ENCODE assay signal across 8 mouse cellular contexts in the genomic region with DNA sequence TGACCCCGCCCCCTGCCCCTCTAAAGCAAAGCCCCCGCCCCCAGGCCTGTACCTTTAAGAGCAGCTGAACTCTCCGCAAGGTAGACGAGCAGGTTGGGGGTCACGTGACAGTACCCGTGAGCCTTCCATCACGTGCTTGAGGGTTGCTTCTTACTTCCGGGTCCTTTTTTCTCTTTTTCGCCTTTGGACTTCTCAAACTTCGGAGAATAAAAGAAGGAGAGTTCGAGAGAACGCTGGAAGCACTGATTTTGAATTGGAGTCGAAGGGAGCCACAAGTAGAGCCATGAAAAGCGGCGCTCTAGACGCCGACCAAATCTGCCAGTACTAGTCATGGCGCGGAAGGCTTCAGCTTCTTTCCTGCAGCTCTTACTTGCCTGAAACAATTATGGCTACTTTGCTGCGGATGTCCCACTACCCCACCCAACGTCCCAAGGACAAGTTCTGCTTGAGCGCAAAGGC. TPM values are rescaled to one million over a fixed set of nuclear protein-coding genes. Genes with fewer than 3 reads are reported as not detected.
DNase-seq lines count a peak whose midpoint lies in the region; ATAC-seq and TF ChIP-seq lines count a peak whose summit lies in the region.

No protein-coding gene starts in this region.

- peak overlapping the region; percentile 54 for H3K9ac ChIP-seq in hindbrain, embryonic 11.5 days (ENCODE audit: low read depth, low read length)
- peak overlapping the region; percentile 68 for H3K9ac ChIP-seq in lung, embryonic 16.5 days (ENCODE audit: low read length)

- WGBS in hindbrain, embryonic 11.5 days = under 1% methylated on average over 22 of the region's 22 CpGs
- under 1% methylated on average over 22 of the region's 22 CpGs for WGBS in lung, embryonic 16.5 days
- under 1% methylated on average over 22 of the region's 22 CpGs for WGBS in thymus, adult 2 months

- peak; percentile 89 for ATAC-seq in hindbrain, embryonic 11.5 days (ENCODE audit: low FRiP score)
- ATAC-seq in lung, embryonic 16.5 days (ENCODE audit: low read depth) = peak; percentile 86

- peak overlapping the region; percentile 30 for H3K27ac ChIP-seq in hindbrain, embryonic 11.5 days (ENCODE audit: low read depth, low read length)
- H3K27ac ChIP-seq in lung, embryonic 16.5 days (ENCODE audit: low read length) = peak overlapping the region; percentile 70
- peak overlapping the region; percentile 79 for H3K27ac ChIP-seq in thymus, adult 2 months (ENCODE audit: control insufficient read depth, insufficient read depth, low read length)

- no peaks in the 10 kb centered on the region for H3K9me3 ChIP-seq in hindbrain, embryonic 11.5 days (ENCODE audit: control insufficient read depth, low read length)
- no peaks in the 10 kb centered on the region for H3K9me3 ChIP-seq in lung, embryonic 16.5 days (ENCODE audit: control insufficient read depth, low read length)

- H3K27me3 ChIP-seq in hindbrain, embryonic 11.5 days (ENCODE audit: control insufficient read depth, insufficient read depth, low read length) = 0 out of 2 replicates have a peak, but pooled peaks cover 4% of the 10 kb centered on the region
- H3K27me3 ChIP-seq in lung, embryonic 16.5 days (ENCODE audit: control insufficient read depth, insufficient read depth, low read depth, low read length) = no peaks in the 10 kb centered on the region
- H3K27me3 ChIP-seq in thymus, adult 2 months (ENCODE audit: control insufficient read depth, insufficient read depth, low read length) = no peaks in the 10 kb centered on the region

- no peaks in the 10 kb centered on the region for H3K36me3 ChIP-seq in hindbrain, embryonic 11.5 days (ENCODE audit: control insufficient read depth, insufficient read depth, low read length)
- no peaks in the 10 kb centered on the region for H3K36me3 ChIP-seq in lung, embryonic 16.5 days (ENCODE audit: control insufficient read depth, insufficient read depth, low read length)
- H3K36me3 ChIP-seq in thymus, adult 2 months (ENCODE audit: control insufficient read depth, insufficient read depth, low read length) = no peaks in the 10 kb centered on the region

- peak; percentile 90 for DNase-seq in MN1 (ENCODE audit: low spot score)
- DNase-seq in cerebellum, adult 9-11 months = peak; percentile 92
- peak; percentile 74 to 89 for DNase-seq in frontal cortex, adult 2 months (ENCODE audit: extremely low spot score in 1 of 2, low spot score in 1 of 2)
- peak; percentile 87 for DNase-seq in hindbrain, embryonic 11.5 days (ENCODE audit: low spot score)
- peak; percentile 92 for DNase-seq in layer of hippocampus, adult 9-11 months
- peak; percentile 80 for DNase-seq in ovary, adult 18-20 months (ENCODE audit: low spot score)
- peak; percentile 85 for DNase-seq in thymus, adult 2 months

- H3K4me1 ChIP-seq in hindbrain, embryonic 11.5 days (replicated peaks; ENCODE audit: control insufficient read depth, insufficient read depth, low read length) = 0 out of 2 replicates have a peak, but pooled peaks cover 2% of the 10 kb centered on the region
- H3K4me1 ChIP-seq in lung, embryonic 16.5 days (replicated peaks; ENCODE audit: control insufficient read depth, insufficient read depth, low read length) = peaks cover 6% of the 10 kb centered on the region
- peaks cover 24% of the 10 kb centered on the region for H3K4me1 ChIP-seq in thymus, adult 2 months (replicated peaks; ENCODE audit: control insufficient read depth, insufficient read depth, low read length)

- H3K4me3 ChIP-seq in hindbrain, embryonic 11.5 days (ENCODE audit: low read depth, low read length) = peak overlapping the region; percentile 57
- H3K4me3 ChIP-seq in lung, embryonic 16.5 days (ENCODE audit: low read length) = peak overlapping the region; percentile 53
- peak overlapping the region; percentile 81 for H3K4me3 ChIP-seq in thymus, adult 2 months (ENCODE audit: control insufficient read depth, insufficient read depth, low read length)

- peak overlapping the region; percentile 78 for H3K4me2 ChIP-seq in hindbrain, embryonic 11.5 days (replicated peaks; ENCODE audit: low read depth, low read length)
- H3K4me2 ChIP-seq in lung, embryonic 16.5 days (ENCODE audit: low read depth, low read length) = peak overlapping the region; percentile 88

- TF ChIP-seq POLR2A in thymus, adult 2 months (IDR thresholded peaks at IDR 0.05; ENCODE audit: control insufficient read depth, extremely low read depth, insufficient read depth, low read length, poor library complexity) = 0 out of 2 replicates have a peak, but pooled peaks have one; percentile 23

- TF ChIP-seq CTCF in thymus, adult 2 months (IDR thresholded peaks at IDR 0.05; ENCODE audit: borderline replicate concordance, control insufficient read depth, extremely low read depth, insufficient read depth, low read length, poor library complexity) = no peak

RNA-seq across cellular contexts. Expression of a gene that starts 1.5 kb away (rescaled TPM):
- polyA plus RNA-seq in frontal cortex, adult 2 months (2012; rRNA removed) = 0.74 and 0.82 TPM in 2 replicates
- polyA plus RNA-seq in hindbrain, embryonic 11.5 days (2014; fragmentation: Nextera tagmentation; extraction: Ambion mirVana) = 0.35 and 0.71 TPM in 2 replicates
- 1.6 and 2.3 TPM in 2 replicates for polyA plus RNA-seq in lung, embryonic 16.5 days (2015; fragmentation: Nextera tagmentation; extraction: Ambion mirVana)
- polyA plus RNA-seq in thymus, adult 2 months (2012; rRNA removed) = 6.8 and 7.2 TPM in 2 replicates

RNA-seq across cellular contexts. Expression of a gene that starts 2.3 kb away (rescaled TPM):
- 45.1 and 46.3 TPM in 2 replicates for polyA plus RNA-seq in frontal cortex, adult 2 months (2012; rRNA removed)
- 25.5 and 26.7 TPM in 2 replicates for polyA plus RNA-seq in hindbrain, embryonic 11.5 days (2014; fragmentation: Nextera tagmentation; extraction: Ambion mirVana)
- 31.2 and 31.7 TPM in 2 replicates for polyA plus RNA-seq in lung, embryonic 16.5 days (2015; fragmentation: Nextera tagmentation; extraction: Ambion mirVana)
- 90.6 and 141 TPM in 2 replicates for polyA plus RNA-seq in thymus, adult 2 months (2012; rRNA removed)

RNA-seq across cellular contexts. Expression of a gene that starts 11.5 kb away (rescaled TPM):
- polyA plus RNA-seq in frontal cortex, adult 2 months (2012; rRNA removed) = 0.13 TPM in 1 of 2 replicates, not detected in the other
- polyA plus RNA-seq in hindbrain, embryonic 11.5 days (2014; fragmentation: Nextera tagmentation; extraction: Ambion mirVana) = not detected in 2 replicates
- polyA plus RNA-seq in lung, embryonic 16.5 days (2015; fragmentation: Nextera tagmentation; extraction: Ambion mirVana) = not detected in 2 replicates
- polyA plus RNA-seq in thymus, adult 2 months (2012; rRNA removed) = 1.8 and 3.0 TPM in 2 replicates

RNA-seq across cellular contexts. Expression of a gene that starts 17.1 kb away (rescaled TPM):
- 107 and 114 TPM in 2 replicates for polyA plus RNA-seq in frontal cortex, adult 2 months (2012; rRNA removed)
- 187 and 194 TPM in 2 replicates for polyA plus RNA-seq in hindbrain, embryonic 11.5 days (2014; fragmentation: Nextera tagmentation; extraction: Ambion mirVana)
- 181 and 187 TPM in 2 replicates for polyA plus RNA-seq in lung, embryonic 16.5 days (2015; fragmentation: Nextera tagmentation; extraction: Ambion mirVana)
- polyA plus RNA-seq in thymus, adult 2 months (2012; rRNA removed) = 120 and 126 TPM in 2 replicates

RNA-seq across cellular contexts. Expression of a gene that starts 47.4 kb away (rescaled TPM):
- polyA plus RNA-seq in frontal cortex, adult 2 months (2012; rRNA removed) = 23.9 and 31.7 TPM in 2 replicates
- 1.3 and 2.4 TPM in 2 replicates for polyA plus RNA-seq in hindbrain, embryonic 11.5 days (2014; fragmentation: Nextera tagmentation; extraction: Ambion mirVana)
- polyA plus RNA-seq in lung, embryonic 16.5 days (2015; fragmentation: Nextera tagmentation; extraction: Ambion mirVana) = 34.2 and 53.9 TPM in 2 replicates
- polyA plus RNA-seq in thymus, adult 2 months (2012; rRNA removed) = 5.2 and 7.1 TPM in 2 replicates

Comparison
In these comparisons a context has a peak if more than half of its experiments do, and no peak if none do; other contexts are left out.
1. Peak in every context shown above with its lines: DNase-seq, ATAC-seq, H3K4me3 ChIP-seq and H3K27ac ChIP-seq.